Mouse (Mus musculus): ENCODE data around the gene Bnc2.

DNA sequence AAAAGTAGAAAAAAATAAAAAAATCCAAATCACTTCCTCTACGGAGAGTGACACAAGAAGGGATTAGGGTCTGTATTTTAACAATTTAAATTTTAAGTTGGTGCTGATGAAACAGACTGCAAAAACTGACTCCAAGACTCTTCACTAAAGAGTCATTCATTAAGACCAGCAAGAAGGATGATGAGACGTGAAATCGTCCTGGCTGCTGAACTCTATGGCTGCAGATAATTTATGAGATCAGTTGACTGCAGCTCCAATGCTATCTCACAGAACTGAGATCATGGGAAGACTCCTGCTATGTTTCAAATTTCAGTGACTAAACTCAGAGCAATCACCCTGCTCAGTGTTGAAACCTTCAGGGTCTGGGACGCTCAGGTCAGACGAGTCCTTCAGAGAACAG lies 345.4 kb downstream of the Bnc2 start:
- TF ChIP-seq POLR2A (IDR thresholded peaks at IDR 0.05; ENCODE audit: borderline replicate concordance, extremely low read depth, low read depth, low read length): no peak
- no peak for TF ChIP-seq CTCF (IDR thresholded peaks at IDR 0.05; ENCODE audit: insufficient read depth, low read length)
